Mouse (Mus musculus): ENCODE measurements at regions not wholly inside any gene's neighbourhood (a gene's known extent, or its start where the extent isn't known, plus 50 kb on each side); places are given as distances from the start of the nearest gene placed in this dataset.
"Not testable (repeated sequence)": the region's sequence is repeated elsewhere in the genome, so short reads cannot be mapped to it uniquely, and the experiment has no call there.

DNA sequence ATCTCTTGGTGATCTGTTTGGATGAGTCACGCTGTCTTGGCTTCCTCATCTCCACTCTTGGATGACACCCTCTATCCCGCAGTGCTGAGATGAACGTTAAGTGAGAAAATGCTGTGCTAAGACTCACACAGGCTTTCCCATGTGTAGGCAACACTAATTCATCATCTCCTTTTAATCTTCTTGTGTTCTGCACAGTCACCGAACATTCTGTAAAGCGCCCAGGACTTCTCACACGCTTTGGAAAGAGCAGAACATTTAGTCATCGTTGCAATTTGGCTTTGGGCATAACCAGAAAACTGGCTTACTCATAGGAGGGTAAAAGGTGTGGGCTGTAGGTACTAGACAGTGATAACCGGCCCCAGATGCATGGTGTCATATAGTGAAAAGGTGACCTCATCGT lies 94.9 kb downstream of the Plppr4 start:
- DNase-seq (ENCODE audit: low spot score): no peak

GRCm38 (mm10) chr3:117247833-117248232 lies 112.8 kb downstream of the Plppr4 start:
- no peak for DNase-seq (ENCODE audit: low spot score)

GRCm38 (mm10) chr3:117241810-117242209 lies 118.9 kb downstream of the Plppr4 start:
- no peak for DNase-seq (ENCODE audit: low spot score)

DNA sequence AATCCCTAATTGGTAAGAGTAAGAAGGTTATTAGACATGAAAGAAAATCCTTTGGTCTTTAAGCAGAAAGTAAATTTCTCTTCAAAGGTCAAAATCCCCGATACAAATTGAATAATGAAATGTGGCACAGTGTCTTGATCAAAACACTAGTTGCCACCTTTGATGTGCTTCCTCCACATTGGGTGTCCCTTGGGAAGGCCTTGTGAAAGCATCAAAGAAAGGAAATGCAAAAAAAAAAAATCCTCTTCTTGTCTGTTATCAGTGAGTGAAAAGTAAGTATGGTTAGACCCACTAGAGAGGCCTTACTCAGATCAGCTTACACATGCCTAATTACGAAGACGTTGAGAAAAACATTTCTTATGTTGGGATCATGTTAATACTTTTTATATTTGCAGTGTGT lies 134.1 kb downstream of the Plppr4 start:
- no peak for DNase-seq (ENCODE audit: low spot score)

DNA sequence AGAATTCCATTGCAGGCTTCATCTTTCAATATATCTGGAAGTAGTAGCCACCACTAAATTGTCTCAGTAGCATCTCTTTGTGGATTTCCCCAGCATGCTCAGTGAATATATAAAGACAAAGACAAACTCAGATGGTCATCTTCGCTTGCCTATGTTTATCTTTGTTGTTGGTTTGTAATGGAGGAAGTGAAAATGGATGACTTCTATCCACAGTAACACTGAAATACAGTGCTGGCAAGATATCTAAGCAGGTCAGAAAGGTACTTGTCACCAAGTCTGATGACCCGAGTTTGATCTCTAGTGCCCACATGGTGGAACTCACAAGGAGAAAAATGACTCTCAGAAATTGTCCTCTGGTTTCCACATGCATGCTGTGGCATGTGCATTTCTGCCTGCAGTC lies 135.6 kb downstream of the Plppr4 start:
- DNase-seq (ENCODE audit: low spot score): no peak

DNA sequence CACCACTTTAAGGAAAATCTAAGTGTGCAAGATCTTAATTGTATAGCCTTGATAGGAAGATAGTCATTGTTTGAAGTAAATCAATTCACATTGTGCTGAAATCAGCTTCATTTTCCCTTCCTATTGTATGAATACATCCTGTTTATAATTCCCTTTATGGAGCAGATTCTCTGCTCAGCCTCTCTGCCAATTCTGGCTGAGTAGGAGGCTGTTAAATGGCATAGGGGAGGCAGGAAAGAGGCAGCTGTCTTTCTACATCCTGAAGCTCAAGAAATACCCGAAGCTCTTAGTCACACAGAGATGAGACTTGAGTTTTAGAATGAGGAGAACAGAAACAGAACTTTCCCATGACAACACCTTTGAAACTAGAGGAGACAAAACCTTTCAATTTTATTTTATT lies 142.7 kb downstream of the Plppr4 start:
- no peak for DNase-seq (ENCODE audit: low spot score)

DNA sequence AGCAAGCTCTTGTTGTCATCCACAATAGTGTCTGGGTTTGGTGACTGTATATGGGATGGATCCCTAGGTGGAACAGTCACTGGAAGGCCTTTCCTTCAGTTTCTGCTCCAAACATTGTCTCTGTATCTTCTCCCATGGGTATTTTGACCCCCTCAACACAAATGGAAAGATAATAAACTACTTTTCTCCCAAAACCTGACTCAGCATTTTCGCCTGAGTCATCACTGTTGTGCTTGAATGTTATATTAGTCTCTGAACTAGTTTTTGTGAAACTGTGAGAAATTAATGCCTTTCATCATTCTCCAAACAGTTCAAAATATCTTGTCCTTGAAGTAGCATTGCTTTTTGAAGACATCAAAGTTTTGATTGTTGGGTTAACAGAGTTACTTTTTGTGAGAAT lies 168.8 kb downstream of the Plppr4 start:
- DNase-seq (ENCODE audit: low spot score): no peak

GRCm38 (mm10) chr3:117188782-117189500 lies 171.7 kb downstream of the Plppr4 start:
- no peak for DNase-seq (ENCODE audit: low spot score)

DNA sequence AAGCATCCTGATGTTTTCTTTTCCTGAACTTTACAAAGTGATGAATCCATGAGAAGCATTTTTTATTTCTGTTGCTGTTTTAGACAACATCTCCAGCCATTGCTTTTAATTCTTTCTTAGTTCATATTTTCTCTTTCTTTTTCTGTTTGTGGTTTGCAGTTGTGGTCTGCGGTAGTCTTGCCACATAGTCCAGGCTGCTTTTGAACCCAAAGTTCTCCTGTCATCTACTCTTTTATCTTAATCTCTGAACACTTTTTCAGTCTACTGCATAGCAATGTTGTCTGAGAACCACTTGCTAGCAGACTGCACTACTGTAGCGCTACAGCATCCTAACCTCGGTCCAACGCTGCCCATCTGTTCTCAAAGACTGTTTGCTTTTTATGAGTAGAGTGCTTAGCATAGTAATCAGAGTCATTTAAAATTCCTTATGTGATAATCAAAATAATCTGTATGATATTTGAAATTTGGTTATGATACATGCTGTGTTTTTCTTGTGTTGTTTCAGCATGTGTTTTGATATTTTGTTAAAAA lies 177.0 kb downstream of the Plppr4 start:
- no peak for DNase-seq (ENCODE audit: low spot score)

GRCm38 (mm10) chr3:117169740-117170139 lies 190.9 kb downstream of the Plppr4 start:
- DNase-seq (ENCODE audit: low spot score): no peak

GRCm38 (mm10) chr3:117163046-117163445 lies 194.3 kb upstream of the Palmd start:
- DNase-seq (ENCODE audit: low spot score): no peak

DNA sequence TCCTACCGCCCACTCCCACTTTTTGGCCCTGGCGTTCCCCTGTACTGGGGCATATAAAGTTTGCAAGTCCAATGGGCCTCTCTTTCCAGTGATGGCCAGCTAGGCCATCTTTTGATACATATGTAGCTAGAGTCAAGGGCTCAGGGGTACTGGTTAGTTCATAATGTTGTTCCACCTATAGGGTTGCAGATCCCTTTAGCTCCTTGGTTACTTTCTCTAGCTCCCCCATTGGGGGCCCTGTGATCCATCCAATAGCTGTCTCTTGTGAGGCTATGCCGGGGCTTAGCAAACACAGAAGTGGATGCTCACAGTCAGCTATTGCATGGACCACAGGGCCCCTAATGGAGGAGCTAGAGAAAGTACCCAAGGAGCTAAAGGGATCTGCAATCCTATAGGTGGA lies 191.9 kb upstream of the Palmd start:
- not testable (repeated sequence) for DNase-seq (ENCODE audit: low spot score)

DNA sequence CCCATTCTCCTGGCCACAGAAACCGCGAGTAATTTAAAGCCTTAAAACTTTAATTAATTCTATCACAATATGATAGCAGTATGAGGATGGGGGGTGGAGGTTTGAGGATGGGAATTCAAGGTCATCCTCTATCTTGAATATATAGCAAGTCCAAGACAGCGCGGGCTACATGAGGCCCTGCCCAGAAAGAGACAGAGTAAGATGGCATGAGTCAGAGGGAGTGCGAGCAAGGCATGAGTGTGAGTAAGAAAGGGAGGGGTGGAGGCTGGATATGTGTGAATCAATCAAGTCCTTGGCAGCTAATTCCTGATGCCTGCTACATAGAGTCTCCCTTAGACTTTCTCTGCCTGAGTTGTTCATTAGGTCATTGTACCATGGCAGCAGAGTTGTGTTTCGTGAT lies 186.5 kb upstream of the Palmd start:
- DNase-seq (ENCODE audit: low spot score): no peak

DNA sequence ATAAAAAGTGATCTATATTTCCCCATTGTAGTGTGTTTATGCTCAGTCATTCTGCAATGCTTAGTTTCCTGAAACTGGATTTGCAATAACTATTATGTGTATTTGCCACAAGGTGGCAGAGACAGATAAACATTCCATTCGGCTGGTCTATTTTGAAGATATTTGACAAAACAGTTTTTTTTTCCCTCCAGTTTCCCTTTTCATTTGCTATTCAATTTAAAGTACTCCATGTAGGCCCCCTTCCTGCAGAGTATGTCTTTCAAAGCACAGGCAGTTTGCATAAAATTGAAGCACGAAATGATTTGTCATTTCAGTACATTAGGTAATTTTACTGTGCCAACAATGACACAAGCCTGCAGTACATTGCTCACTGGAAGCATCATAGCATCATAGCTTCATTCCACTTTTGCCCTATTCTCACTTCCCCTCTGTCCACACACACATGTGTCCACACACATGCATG lies 184.3 kb upstream of the Palmd start:
- no peak for DNase-seq (ENCODE audit: low spot score)

- DNase-seq (ENCODE audit: low spot score): no peak
These were observed 183.6 kb upstream of the Palmd start for GRCm38 (mm10) chr3:117152414-117152813.

GRCm38 (mm10) chr3:117147414-117147813 lies 178.6 kb upstream of the Palmd start:
- DNase-seq (ENCODE audit: low spot score): no peak

DNA sequence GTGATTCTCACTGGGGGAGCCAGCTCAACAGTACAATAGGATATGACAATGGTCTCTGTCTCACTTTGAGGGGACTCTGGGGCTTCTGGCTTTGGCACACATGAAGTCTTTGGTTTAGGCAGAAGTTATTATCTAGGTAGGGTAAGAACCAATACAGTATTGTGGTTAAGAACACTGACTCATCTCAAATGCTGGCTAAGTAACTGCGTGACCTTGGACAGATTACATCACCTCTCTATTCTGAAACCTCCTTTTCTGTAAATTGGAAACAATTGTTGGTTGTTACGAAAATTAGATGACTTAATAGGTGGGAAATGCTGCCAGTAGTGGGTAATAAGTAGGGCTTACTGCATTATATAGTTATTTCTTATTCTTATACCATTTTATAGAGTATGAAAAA lies 171.0 kb upstream of the Palmd start:
- DNase-seq (ENCODE audit: low spot score): no peak

- DNase-seq (ENCODE audit: low spot score): no peak
These were observed 169.9 kb upstream of the Palmd start for GRCm38 (mm10) chr3:117138720-117139119.

- no peak for DNase-seq (ENCODE audit: low spot score)
These were observed 164.1 kb upstream of the Palmd start for GRCm38 (mm10) chr3:117132897-117133296.

DNA sequence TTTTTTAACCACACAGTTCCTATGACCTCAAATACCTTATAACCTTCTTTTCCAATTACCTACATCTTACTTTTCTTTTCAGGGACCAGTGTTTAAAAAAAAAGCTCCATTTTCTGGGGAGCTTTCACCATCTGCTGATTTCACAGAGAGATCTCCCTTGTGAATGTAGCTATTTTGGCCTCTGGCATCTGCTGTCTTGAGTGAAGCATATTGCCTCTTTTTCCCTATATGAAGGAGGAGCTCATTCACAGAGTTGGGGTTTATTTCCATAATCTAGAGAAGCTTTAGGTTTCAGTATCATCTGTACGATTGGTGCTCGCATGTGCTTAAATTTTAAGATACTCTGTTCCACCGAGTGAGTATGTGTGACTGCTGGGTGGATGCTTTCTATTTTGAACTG lies 153.4 kb upstream of the Palmd start:
- DNase-seq (ENCODE audit: low spot score): no peak

GRCm38 (mm10) chr3:117120086-117121055 lies 151.6 kb upstream of the Palmd start:
- DNase-seq (ENCODE audit: low spot score): peak; percentile 2

DNA sequence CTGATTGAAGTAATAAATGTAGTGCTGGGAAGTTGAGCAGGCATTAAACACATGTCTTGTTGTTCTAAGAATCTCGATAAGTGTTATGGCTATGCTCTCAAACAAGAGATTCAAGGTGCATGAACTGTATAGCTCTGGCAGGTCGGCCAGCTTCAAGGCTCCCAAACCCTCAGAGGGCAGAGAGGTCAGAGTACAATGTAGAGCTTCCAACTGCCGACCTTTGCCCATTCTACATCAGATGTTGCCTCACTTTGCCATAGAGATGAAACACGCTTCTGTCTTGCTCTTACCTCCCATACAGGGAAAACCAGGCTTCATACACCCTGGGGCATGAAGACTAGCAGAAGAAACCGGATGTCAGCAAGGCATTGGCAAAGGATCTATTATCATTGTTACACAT lies 150.8 kb upstream of the Palmd start:
- DNase-seq (ENCODE audit: low spot score): no peak

DNA sequence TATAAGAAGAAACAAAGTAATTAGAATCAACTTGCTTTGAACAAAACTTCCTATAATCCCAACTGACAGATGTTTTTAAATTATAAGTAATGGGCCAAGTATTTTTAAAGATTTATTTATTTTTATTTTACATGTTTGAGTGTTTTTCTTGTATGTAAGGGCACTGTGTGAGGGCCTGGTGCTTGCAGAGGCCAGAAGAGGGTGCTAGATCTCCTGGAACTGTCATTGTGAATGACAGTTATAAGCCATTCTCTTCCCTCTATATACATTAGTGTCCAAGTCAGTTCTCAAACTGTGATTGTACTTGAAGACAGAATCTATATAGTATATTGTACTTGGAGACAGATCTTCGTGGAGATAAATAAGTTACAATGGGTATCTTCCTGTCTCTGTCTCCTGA lies 149.1 kb upstream of the Palmd start:
- no peak for DNase-seq (ENCODE audit: low spot score)
